Mouse (Mus musculus): ENCODE measurements around the gene 4933427I04Rik. TPM values are rescaled to one million over a fixed set of nuclear protein-coding genes. Genes with fewer than 3 reads are reported as not detected.

The 4933427I04Rik gene
- not detected in 2 replicates for polyA plus RNA-seq (2016; fragmentation: Nextera tagmentation; extraction: Ambion mirVana)

DNA sequence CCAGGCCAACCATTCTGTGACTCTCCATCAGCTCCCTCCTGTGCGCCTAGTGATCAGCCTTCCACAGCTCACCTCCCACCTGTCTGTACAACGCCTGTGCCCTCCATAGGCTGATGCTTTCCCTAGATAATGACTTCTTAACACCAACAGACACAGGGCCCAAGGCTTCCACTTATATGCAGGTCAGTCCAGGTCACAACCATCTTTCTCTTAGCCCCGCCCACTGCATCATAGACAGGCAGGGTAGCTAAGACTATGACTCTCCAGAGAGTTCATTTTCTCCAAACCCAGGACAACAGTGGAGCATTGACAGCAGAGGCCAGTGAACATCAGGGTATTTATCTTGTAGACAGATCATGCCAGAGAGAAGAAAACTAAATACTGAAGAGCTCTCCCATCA, at the start of gene 4933427I04Rik:
Gene 4933427I04Rik, plus strand, starts transcription at position 301 of the 400 bp plus-strand sequence.
- no peaks in the 10 kb centered on the region for H3K36me3 ChIP-seq
- no peak for ATAC-seq
- H3K27ac ChIP-seq: no peak within 1 kb of the TSS
- no peak within 1 kb of the TSS for H3K4me2 ChIP-seq
- no peaks in the 10 kb centered on the region for H3K4me1 ChIP-seq
- no peaks in the 10 kb centered on the region for H3K27me3 ChIP-seq (replicated peaks)
- no peak within 1 kb of the TSS for H3K9ac ChIP-seq
- H3K9me3 ChIP-seq (replicated peaks): no peaks in the 10 kb centered on the region
- 57% methylated on average over 3 of the region's 3 CpGs for WGBS (ENCODE audit: insufficient replicate concordance)
- H3K4me3 ChIP-seq: no peak within 1 kb of the TSS

GRCm38 (mm10) chr4:123810475-123811295, 48.8 kb upstream of the 4933427I04Rik start:
- H3K4me1 ChIP-seq: no peaks in the 10 kb centered on the region
- no peak overlapping the region for H3K4me2 ChIP-seq
- no peaks in the 10 kb centered on the region for H3K27me3 ChIP-seq (replicated peaks)
- ATAC-seq: no peak
- H3K9ac ChIP-seq: no peak overlapping the region
- no peak overlapping the region for H3K4me3 ChIP-seq
- 67% methylated on average over 12 of the region's 12 CpGs for WGBS (ENCODE audit: insufficient replicate concordance)
- H3K9me3 ChIP-seq (replicated peaks): no peaks in the 10 kb centered on the region
- H3K36me3 ChIP-seq: no peaks in the 10 kb centered on the region
- H3K27ac ChIP-seq: no peak overlapping the region

- Histone ChIP-seq H3K9me3 (replicated peaks) (no peaks in the 10 kb centered on the region), H3K4me3 (no peak overlapping the region), H3K4me1 (no peaks in the 10 kb centered on the region), H3K27me3 (replicated peaks) (no peaks in the 10 kb centered on the region), H3K9ac (no peak overlapping the region), H3K36me3 (no peaks in the 10 kb centered on the region), H3K4me2 (no peak overlapping the region), H3K27ac (no peak overlapping the region)
- 61% methylated on average over 3 of the region's 3 CpGs for WGBS (ENCODE audit: insufficient replicate concordance)
- no peak for ATAC-seq
Measured at GRCm38 (mm10) chr4:123812525-123812924, 47.0 kb upstream of the 4933427I04Rik start.

DNA sequence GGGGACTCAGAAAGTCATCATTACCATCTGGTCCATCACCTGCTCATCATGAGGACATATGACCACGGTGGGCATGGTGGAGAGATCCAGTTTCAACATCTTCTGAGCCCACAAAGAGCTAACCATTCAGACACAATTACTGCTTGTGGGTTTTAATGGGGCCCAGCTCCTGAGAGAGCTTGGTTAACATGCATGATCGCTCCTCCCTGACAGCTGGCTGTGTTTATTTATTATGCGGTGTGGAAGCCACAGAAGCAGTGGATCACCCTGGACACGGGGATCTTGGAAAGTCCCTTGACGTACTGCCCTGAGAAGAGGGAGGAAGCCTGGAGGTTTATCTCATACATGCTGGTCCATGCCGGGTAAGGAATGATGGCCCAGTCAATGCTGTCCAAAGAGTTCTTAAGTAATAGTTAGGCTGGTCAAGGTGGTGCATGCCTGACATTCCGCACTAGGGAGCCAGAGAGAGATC, 45.4 kb upstream of the 4933427I04Rik start:
- Histone ChIP-seq H3K4me2 (no peak overlapping the region), H3K36me3 (no peaks in the 10 kb centered on the region), H3K27ac (no peak overlapping the region), H3K27me3 (replicated peaks) (no peaks in the 10 kb centered on the region), H3K9me3 (replicated peaks) (no peaks in the 10 kb centered on the region), H3K9ac (no peak overlapping the region), H3K4me1 (no peaks in the 10 kb centered on the region), H3K4me3 (no peak overlapping the region)
- 69% methylated on average over 7 of the region's 7 CpGs for WGBS (ENCODE audit: insufficient replicate concordance)
- ATAC-seq: no peak

DNA sequence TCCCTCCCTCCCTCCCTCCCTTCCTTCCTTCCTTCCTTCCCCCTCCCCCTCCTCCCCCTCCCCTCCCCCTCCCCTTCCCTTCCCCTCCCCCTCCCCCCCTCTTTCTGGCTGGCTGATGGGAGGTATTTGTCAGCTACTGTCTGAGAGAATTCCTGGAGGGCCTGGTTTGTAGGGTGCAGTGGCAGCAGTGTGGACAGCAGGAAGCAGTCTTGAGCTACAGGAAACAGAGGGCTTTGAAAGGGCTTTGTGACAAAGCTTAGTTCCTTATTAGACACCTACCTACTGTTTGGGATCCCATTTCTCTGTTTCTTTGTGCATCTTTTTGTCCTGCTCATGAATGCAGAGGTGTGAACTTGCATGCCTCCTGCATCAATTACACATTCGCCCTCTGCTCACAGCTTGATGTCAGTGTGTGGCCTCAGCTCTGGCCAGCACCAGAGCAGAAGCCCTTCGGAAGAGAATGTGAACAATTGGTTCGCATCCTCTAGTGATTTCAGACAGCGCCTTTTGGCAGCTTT, 40.3 kb upstream of the 4933427I04Rik start:
- no peaks in the 10 kb centered on the region for H3K36me3 ChIP-seq
- H3K27ac ChIP-seq: no peak overlapping the region
- H3K27me3 ChIP-seq (replicated peaks): no peaks in the 10 kb centered on the region
- no peaks in the 10 kb centered on the region for H3K9me3 ChIP-seq (replicated peaks)
- ATAC-seq: no peak
- no peaks in the 10 kb centered on the region for H3K4me1 ChIP-seq
- no peak overlapping the region for H3K4me3 ChIP-seq
- no peak overlapping the region for H3K4me2 ChIP-seq
- H3K9ac ChIP-seq: no peak overlapping the region
- WGBS (ENCODE audit: insufficient replicate concordance): 57% methylated on average over 4 of the region's 4 CpGs

DNA sequence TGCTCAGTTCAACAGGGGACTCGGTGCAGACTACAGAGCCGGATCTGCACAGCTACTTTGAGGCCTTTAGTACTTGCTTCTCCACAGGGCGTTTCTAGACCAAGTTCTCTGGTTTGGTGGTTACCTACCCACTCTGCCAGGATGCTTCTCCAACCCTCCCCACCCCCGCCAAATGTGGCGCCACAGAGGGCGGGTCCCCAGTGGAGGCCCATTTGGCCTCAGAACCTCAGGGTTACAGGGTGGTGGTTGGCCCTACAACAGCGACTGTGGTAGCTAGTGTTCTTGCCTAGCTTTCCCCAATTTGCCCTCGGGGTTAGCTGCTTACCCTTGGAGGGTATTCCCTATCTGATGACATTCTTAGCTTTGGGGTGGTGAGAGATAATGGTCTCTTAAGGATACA, 17.4 kb upstream of the 4933427I04Rik start:
- no peak for ATAC-seq
- Histone ChIP-seq H3K36me3 (no peaks in the 10 kb centered on the region), H3K4me1 (no peaks in the 10 kb centered on the region), H3K4me3 (no peak overlapping the region), H3K27ac (no peak overlapping the region), H3K4me2 (no peak overlapping the region), H3K27me3 (replicated peaks) (no peaks in the 10 kb centered on the region), H3K9ac (no peak overlapping the region), H3K9me3 (replicated peaks) (0 out of 2 replicates have a peak, but pooled peaks cover 8% of the 10 kb centered on the region)
- 65% methylated on average over 8 of the region's 8 CpGs for WGBS (ENCODE audit: insufficient replicate concordance)

GRCm38 (mm10) chr4:123856888-123857287, 2.6 kb upstream of the 4933427I04Rik start:
- H3K4me3 ChIP-seq: no peak overlapping the region
- 61% methylated on average over 4 of the region's 4 CpGs for WGBS (ENCODE audit: insufficient replicate concordance)
- H3K9me3 ChIP-seq (replicated peaks): no peaks in the 10 kb centered on the region
- no peak overlapping the region for H3K27ac ChIP-seq
- no peaks in the 10 kb centered on the region for H3K4me1 ChIP-seq
- no peaks in the 10 kb centered on the region for H3K27me3 ChIP-seq (replicated peaks)
- no peaks in the 10 kb centered on the region for H3K36me3 ChIP-seq
- H3K9ac ChIP-seq: no peak overlapping the region
- ATAC-seq: no peak
- no peak overlapping the region for H3K4me2 ChIP-seq

DNA sequence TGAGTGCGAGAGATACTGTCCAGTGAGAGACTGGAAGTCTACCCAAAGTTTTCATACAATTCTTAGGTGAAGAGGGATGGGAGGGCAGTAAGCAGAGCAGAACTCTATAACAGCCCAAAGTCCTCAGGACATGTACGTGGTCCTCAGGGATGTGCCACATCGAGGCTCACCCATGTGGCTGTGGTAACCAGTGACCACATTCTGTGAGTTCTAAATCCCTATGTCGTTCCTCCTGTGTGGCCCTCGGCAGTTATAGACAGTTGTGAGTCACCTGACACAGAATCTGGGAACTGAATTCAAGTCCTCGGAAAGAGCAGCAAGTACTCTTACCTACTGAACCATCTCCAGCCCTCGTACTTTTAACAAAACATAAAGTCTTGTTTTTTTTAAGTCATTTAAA, 1.4 kb upstream of the 4933427I04Rik start:
- Histone ChIP-seq H3K36me3 (no peaks in the 10 kb centered on the region), H3K9me3 (replicated peaks) (no peaks in the 10 kb centered on the region), H3K27ac (no peak overlapping the region), H3K9ac (no peak overlapping the region), H3K4me3 (no peak overlapping the region), H3K27me3 (replicated peaks) (no peaks in the 10 kb centered on the region), H3K4me2 (no peak overlapping the region), H3K4me1 (no peaks in the 10 kb centered on the region)
- 67% methylated on average over 7 of the region's 7 CpGs for WGBS (ENCODE audit: insufficient replicate concordance)
- no peak for ATAC-seq

GRCm38 (mm10) chr4:123859803-123860202, 324 bp downstream of the 4933427I04Rik start:
- no peak overlapping the region for H3K27ac ChIP-seq
- no peak overlapping the region for H3K4me2 ChIP-seq
- no peak overlapping the region for H3K9ac ChIP-seq
- no peak for ATAC-seq
- H3K4me1 ChIP-seq: no peaks in the 10 kb centered on the region
- H3K4me3 ChIP-seq: no peak overlapping the region
- 45% methylated on average over 2 of the region's 2 CpGs for WGBS (ENCODE audit: insufficient replicate concordance)
- no peaks in the 10 kb centered on the region for H3K36me3 ChIP-seq
- H3K27me3 ChIP-seq (replicated peaks): no peaks in the 10 kb centered on the region
- no peaks in the 10 kb centered on the region for H3K9me3 ChIP-seq (replicated peaks)

DNA sequence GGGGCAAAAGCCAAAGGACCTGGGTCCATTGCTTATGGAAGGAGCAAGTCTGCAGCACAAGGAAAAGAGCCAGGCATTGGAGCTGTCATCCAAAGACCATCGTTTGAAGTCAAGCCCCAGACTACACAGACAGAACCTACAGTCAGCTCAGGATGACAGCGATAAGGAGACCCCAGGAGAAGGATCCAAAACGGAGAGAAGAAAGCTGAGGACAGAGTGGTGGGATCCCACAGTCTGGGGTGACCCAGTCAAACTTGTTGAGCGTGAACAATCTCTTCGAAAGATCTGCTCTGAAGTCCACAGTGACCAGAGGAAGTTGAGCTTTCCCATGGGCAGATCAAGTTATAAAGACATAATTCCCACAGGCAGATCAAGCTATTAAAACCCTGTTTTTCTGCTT, 1.1 kb downstream of the 4933427I04Rik start:
- no peak for ATAC-seq
- H3K4me1 ChIP-seq: no peaks in the 10 kb centered on the region
- H3K9me3 ChIP-seq (replicated peaks): no peaks in the 10 kb centered on the region
- H3K36me3 ChIP-seq: no peaks in the 10 kb centered on the region
- H3K27me3 ChIP-seq (replicated peaks): no peaks in the 10 kb centered on the region
- H3K27ac ChIP-seq: no peak overlapping the region
- no peak overlapping the region for H3K9ac ChIP-seq
- 53% methylated on average over 5 of the region's 5 CpGs for WGBS (ENCODE audit: insufficient replicate concordance)
- no peak overlapping the region for H3K4me3 ChIP-seq
- H3K4me2 ChIP-seq: no peak overlapping the region

DNA sequence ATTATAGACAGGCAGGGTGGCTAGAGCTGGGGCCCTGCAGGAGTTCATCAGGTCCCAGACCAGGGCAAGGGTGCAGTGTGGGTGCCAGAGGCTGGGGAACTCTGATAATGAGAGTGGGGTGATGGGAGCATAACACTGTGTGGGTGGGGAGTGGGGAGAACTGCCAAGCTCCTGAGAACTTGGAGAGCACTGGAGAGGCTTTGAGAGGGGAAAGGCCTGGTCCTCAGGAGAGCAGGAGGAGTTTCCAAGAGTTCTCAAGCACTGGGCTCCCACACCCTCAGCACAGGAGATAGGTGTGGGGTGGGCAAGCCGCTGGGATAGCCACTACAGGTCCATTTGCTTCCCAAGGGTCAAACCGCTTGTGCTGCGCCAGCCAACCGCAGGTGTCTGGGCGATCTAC, 34.2 kb downstream of the 4933427I04Rik start:
- H3K4me3 ChIP-seq: no peak overlapping the region
- WGBS (ENCODE audit: insufficient replicate concordance): 64% methylated on average over 5 of the region's 5 CpGs
- H3K36me3 ChIP-seq: no peaks in the 10 kb centered on the region
- H3K4me2 ChIP-seq: no peak overlapping the region
- no peaks in the 10 kb centered on the region for H3K4me1 ChIP-seq
- H3K9ac ChIP-seq: no peak overlapping the region
- no peaks in the 10 kb centered on the region; the same call in 1 of the 2 replicates for H3K27me3 ChIP-seq (replicated peaks)
- H3K9me3 ChIP-seq (replicated peaks): no peaks in the 10 kb centered on the region
- no peak for ATAC-seq
- H3K27ac ChIP-seq: no peak overlapping the region

DNA sequence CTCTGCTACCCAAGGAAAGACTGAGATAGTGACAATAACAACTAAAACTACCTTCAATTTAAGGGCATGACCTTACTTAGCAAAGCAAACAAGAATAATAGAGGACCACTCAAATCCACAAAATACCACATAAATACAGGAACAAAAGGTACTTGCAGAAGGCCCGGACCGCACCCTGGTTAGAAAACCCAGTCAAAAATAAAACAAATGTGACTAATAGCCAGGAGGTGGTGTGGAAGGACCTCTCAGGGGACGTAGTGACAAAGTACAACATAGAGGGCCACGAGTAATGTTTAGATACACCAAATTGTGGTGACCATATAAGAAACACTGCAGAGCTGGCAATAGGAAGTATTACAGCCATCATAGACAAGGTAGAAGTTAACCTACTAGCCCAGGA, 34.8 kb downstream of the 4933427I04Rik start:
- Histone ChIP-seq H3K27ac (no peak overlapping the region), H3K9ac (no peak overlapping the region), H3K4me3 (no peak overlapping the region), H3K36me3 (no peaks in the 10 kb centered on the region), H3K27me3 (replicated peaks) (no peaks in the 10 kb centered on the region; the same call in 1 of the 2 replicates), H3K4me1 (no peaks in the 10 kb centered on the region), H3K4me2 (no peak overlapping the region), H3K9me3 (replicated peaks) (no peaks in the 10 kb centered on the region)
- 63% methylated on average over 4 of the region's 4 CpGs for WGBS (ENCODE audit: insufficient replicate concordance)
- no peak for ATAC-seq

Data from liver, embryonic 12.5 days (tissue).